Mouse (Mus musculus) left cerebral cortex, adult 6 months (tissue): ENCODE measurements around the gene Fbxo42. TPM values are rescaled to one million over a fixed set of nuclear protein-coding genes. Genes with fewer than 3 reads are reported as not detected.

Experiments
- long read RNA-seq, 2 experiments: library from polyadenylated mRNA; unstranded; transcript quantifications; one replicate each; pipeline ENCODE4 v2.0.0; 2019 to 2020
- polyA plus RNA-seq: library from polyadenylated mRNA; unstranded; fragments of <200 nt; fragmentation: Nextera tagmentation; gene quantifications from 2 replicates; pipeline ENCODE4 v1.2.3, GENCODE M21; 2021

Fbxo42 gene
- 11.2 TPM in 2 replicates for polyA plus RNA-seq
- long read RNA-seq, experiment 1, full-length matches to known transcripts, result 49 of 69 reads
- long read RNA-seq, experiment 1, partial matches to known transcripts, result 1 of 69 reads
- long read RNA-seq, experiment 1, other reads (novel, unspliced or antisense), result 19 of 69 reads
- long read RNA-seq, experiment 2, full-length matches to known transcripts, result 5 of 11 reads
- long read RNA-seq, experiment 2, partial matches to known transcripts, result 3 of 11 reads
- long read RNA-seq, experiment 2, other reads (novel, unspliced or antisense), result 3 of 11 reads

DNA sequence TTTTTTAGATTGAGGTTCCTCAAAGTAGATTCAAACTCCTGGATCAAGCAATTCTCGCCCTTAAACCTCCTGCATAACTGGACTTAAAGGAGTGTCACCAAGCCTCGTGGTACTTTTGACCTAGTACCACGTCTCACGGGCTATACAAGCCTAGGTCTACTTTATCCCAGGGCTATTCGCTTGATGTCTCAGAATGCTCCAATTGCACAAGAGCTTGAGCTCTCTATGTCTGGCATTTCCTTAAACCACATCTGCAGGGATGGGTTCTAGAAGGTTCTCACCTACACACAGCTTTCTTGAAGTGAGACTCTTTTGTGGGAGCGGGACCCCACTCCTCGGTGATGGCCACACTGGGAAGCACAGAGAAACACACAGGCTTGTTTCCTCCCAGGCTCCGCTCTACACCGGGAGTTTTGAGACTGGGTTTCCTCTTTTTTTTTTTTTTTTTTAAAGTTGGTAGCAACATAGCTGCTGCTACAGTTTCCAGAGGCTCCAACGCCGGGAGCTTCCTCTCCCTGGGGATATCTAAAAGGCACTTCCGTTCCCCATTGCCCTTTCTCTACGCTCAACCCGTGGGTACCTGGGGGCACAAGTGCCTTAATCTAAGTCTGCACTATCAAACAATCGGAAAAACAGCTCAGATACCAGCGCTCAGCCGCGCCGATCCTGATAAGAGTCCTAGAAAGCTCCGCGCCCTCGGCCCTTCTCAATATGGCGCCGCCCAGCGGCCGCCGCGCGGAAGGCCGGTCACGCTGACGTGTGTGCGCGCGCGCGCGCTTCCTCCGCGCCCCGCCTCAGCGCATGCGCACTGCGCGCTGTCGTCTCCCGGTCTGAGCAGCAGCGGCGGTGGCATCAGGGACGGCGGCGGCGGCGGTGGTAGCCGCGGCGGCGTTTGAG is at the start of gene Fbxo42:
TSS of gene Fbxo42 (plus strand) at position 802 of the 897 bp plus-strand sequence.

DNA sequence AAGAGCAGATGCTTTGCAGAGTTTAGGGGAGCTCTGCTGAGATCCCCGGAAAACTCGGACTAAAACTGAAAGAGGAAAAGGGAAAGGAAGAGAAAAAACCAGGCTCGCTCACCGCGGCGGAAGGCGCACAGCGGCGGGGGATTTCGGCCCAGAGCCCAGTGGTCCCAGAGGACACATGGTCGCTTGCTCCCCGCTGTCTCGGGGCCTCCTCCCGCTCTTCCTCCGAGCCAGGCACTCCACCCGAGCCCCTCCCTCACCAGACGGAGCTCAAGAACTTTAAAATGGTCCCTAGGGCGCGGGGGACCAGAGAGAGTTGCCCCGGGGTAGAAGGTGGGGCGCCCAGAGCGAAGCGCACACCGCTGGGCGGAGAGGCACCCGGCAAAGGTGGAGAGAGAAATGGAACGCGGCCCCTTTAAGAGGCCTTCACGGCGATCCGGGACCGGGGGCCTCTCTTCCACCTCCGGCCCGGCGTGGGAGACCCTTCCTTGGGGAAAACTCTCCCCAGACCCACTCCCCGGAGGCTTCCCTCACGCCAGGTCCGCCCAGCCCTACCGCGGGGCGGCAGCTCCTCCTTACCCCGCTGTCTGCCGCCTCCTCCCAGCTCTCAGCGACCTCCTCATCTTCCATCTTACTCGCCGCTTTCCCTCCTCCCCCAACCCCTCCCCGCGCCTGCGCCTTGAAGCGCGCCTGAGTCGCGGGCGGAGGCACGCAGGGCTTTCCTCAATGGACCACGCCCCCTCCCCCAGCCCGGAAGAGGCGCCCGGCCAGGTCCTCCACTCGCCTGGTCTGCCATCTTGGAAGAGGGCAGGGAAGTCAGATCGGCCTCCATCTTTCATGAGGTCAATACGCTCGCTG is 8.4 kb upstream of the Fbxo42 start, which contains the start of gene Szrd1:
TSS of gene Szrd1 (minus strand) at position 660 of the 855 bp plus-strand sequence.

DNA sequence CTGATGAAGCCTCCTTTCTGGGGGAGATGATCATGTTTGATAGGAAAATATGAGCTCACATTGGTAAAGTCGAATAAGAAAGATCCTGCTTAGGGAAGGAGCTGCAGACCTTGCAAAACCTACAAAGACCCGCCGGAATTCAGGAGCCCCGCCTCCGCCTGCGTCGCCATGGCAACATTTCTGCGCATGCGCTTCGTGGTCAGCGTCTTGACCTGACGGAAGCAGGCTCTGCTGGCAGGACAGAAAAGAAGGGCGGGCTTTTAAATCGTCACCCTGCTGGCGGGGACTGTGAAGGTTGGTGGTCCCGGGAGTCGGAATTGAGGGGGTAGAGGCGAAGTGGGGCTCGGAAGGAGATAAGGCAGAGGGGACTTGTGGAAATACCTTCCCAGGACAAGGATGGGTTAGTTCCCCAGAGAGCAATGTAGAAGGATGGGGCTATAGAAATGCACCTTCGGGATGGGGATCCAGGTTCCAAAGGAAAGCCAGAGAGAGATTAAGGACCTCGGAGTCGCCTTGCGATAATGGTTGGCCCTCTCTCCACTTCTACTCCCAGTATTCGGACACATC is 66.1 kb downstream of the Fbxo42 start, which contains the start of gene Rsg1:
TSS of gene Rsg1 (plus strand) at position 187 of the 567 bp plus-strand sequence.

GRCm38 (mm10) chr4:141239388-141240125 is 91.8 kb downstream of the Fbxo42 start, which contains the start of gene Arhgef19:
TSS of gene Arhgef19 (plus strand) at chr4:141239499.

Other genes with a start within 250 kb of the Fbxo42 start
- 5.2 and 6.3 TPM in 2 replicates for gene Padi2, start 241.6 kb upstream of the Fbxo42 start, polyA plus RNA-seq
- 498 and 587 TPM in 2 replicates for gene Sdhb, start 186.7 kb upstream of the Fbxo42 start, polyA plus RNA-seq
- gene Atp13a2, start 161.0 kb upstream of the Fbxo42 start, polyA plus RNA-seq, result 30.7 and 37.4 TPM in 2 replicates
- 2.8 and 4.3 TPM in 2 replicates for gene Mfap2, start 137.5 kb upstream of the Fbxo42 start, polyA plus RNA-seq
- 2.4 and 3.1 TPM in 2 replicates for gene Crocc, start 87.4 kb upstream of the Fbxo42 start, polyA plus RNA-seq
- 35.0 and 36.6 TPM in 2 replicates for gene Necap2, start 69.6 kb upstream of the Fbxo42 start, polyA plus RNA-seq
- 0.24 and 0.29 TPM in 2 replicates for gene Spata21, start 59.6 kb upstream of the Fbxo42 start, polyA plus RNA-seq
- gene Szrd1, start 8.1 kb upstream of the Fbxo42 start, polyA plus RNA-seq, result 11.6 and 18.7 TPM in 2 replicates
- gene Rsg1, start 66.0 kb downstream of the Fbxo42 start, polyA plus RNA-seq, result 4.0 and 4.5 TPM in 2 replicates
- 3.6 and 17.0 TPM in 2 replicates for gene Arhgef19, start 91.6 kb downstream of the Fbxo42 start, polyA plus RNA-seq
- 0.07 and 0.16 TPM in 2 replicates for gene Epha2, start 153.3 kb downstream of the Fbxo42 start, polyA plus RNA-seq
- gene Fam131c, start 220.3 kb downstream of the Fbxo42 start, polyA plus RNA-seq, result 0.18 and 2.4 TPM in 2 replicates